ENCODE assay signal across 9 mouse cellular contexts in genomic region chr13:37944306-37944705, GRCm38 (mm10). TPM values are rescaled to one million over a fixed set of nuclear protein-coding genes. Genes with fewer than 3 reads are reported as not detected.
DNase-seq lines count a peak whose midpoint lies in the region; ATAC-seq and TF ChIP-seq lines count a peak whose summit lies in the region.
"Had no signal": no experiment of that assay in that cellular context is flagged by ENCODE, and none has a peak within 500 bp of the region (broad histone marks: within the 10 kb centered on the region; RNA-seq: fewer than 3 reads in every experiment).

No protein-coding gene starts in this region.

- no peaks in the 10 kb centered on the region for H3K27me3 ChIP-seq in heart, postnatal 0 days (ENCODE audit: control insufficient read depth, insufficient read depth, low read length)
- H3K27me3 ChIP-seq in heart, embryonic 12.5 days (replicated peaks): no peaks in the 10 kb centered on the region
- no peaks in the 10 kb centered on the region for H3K27me3 ChIP-seq in CH12.LX (replicated peaks)
- H3K27me3 ChIP-seq in limb, embryonic 14.5 days (ENCODE audit: control insufficient read depth, insufficient read depth, low read length): no peaks in the 10 kb centered on the region
- H3K27me3 ChIP-seq: liver, embryonic 15.5 days had no signal

- H3K36me3 ChIP-seq in heart, postnatal 0 days (replicated peaks; ENCODE audit: control insufficient read depth, insufficient read depth, low read length): peaks cover 48% of the 10 kb centered on the region
- peaks cover 52% of the 10 kb centered on the region for H3K36me3 ChIP-seq in heart, embryonic 12.5 days
- peaks cover 31 to 79% of the 10 kb centered on the region in 2 experiments for H3K36me3 ChIP-seq in CH12.LX (replicated peaks in 1 of 2; ENCODE audit: control insufficient read depth in 1 of 2, insufficient read depth in 1 of 2, low read length in 1 of 2)
- peaks cover 38% of the 10 kb centered on the region for H3K36me3 ChIP-seq in limb, embryonic 14.5 days (ENCODE audit: control insufficient read depth, insufficient read depth, low read length)

- in situ Hi-C loops in CH12.LX (cut with MboI; ENCODE audit: low pct_ligation_motif_present, low pct_unique_long_range_greater_than_20kb, low sequenced_read_pairs): no loop called here

- TF ChIP-seq POLR2A in CH12.LX (IDR thresholded peaks at IDR 0.05; ENCODE audit: low read depth, low read length): no peak
- TF ChIP-seq POLR2A in limb, embryonic 14.5 days (IDR thresholded peaks at IDR 0.05; ENCODE audit: borderline replicate concordance, extremely low read depth, insufficient read depth, insufficient read length): no peak

- TF ChIP-seq EP300 in heart, postnatal 0 days (IDR thresholded peaks at IDR 0.05; ENCODE audit: low read depth): no peak
- TF ChIP-seq EP300 in CH12.LX (IDR thresholded peaks at IDR 0.05; ENCODE audit: low read length): no peak

- TF ChIP-seq CTCF in heart, postnatal 0 days (IDR thresholded peaks at IDR 0.05; ENCODE audit: low read depth): peak; percentile 74
- TF ChIP-seq CTCF in CH12.LX (conservative IDR thresholded peaks at IDR 0.05 in 1 of 2, IDR thresholded peaks at IDR 0.05 in 1 of 2; ENCODE audit: low read depth in 2 of 2, low read length in 2 of 2): peak; percentile 28 to 85; a peak in 3 of 4 replicates

- H3K9me3 ChIP-seq in heart, postnatal 0 days (replicated peaks; ENCODE audit: control insufficient read depth, low read length): no peaks in the 10 kb centered on the region
- H3K9me3 ChIP-seq in heart, embryonic 12.5 days (replicated peaks): no peaks in the 10 kb centered on the region
- H3K9me3 ChIP-seq in CH12.LX (replicated peaks; ENCODE audit: low read length): no peaks in the 10 kb centered on the region
- no peaks in the 10 kb centered on the region for H3K9me3 ChIP-seq in limb, embryonic 14.5 days (ENCODE audit: control insufficient read depth, low read length)
- H3K9me3 ChIP-seq: liver, embryonic 15.5 days had no signal

- peak; percentile 89 for TF ChIP-seq RAD21 in CH12.LX (IDR thresholded peaks at IDR 0.05; ENCODE audit: low read depth, low read length)

- H3K4me1 ChIP-seq in heart, postnatal 0 days (ENCODE audit: control insufficient read depth, insufficient read depth): no peaks in the 10 kb centered on the region
- peaks cover 31% of the 10 kb centered on the region for H3K4me1 ChIP-seq in heart, embryonic 12.5 days (replicated peaks)
- peaks cover 14 to 34% of the 10 kb centered on the region in 2 experiments for H3K4me1 ChIP-seq in CH12.LX (ENCODE audit: control insufficient read depth in 1 of 2, insufficient read depth in 2 of 2)
- peaks cover 17% of the 10 kb centered on the region; the same call in 1 of the 2 replicates for H3K4me1 ChIP-seq in limb, embryonic 14.5 days (ENCODE audit: control insufficient read depth, insufficient read depth, low read length)

- WGBS in heart, postnatal 0 days: 78% methylated on average over 1 of the region's 1 CpGs
- WGBS in heart, embryonic 12.5 days: 82% methylated on average over 1 of the region's 1 CpGs
- WGBS in limb, embryonic 14.5 days: 74% methylated on average over 1 of the region's 1 CpGs

- H3K9ac ChIP-seq in heart, postnatal 0 days (replicated peaks; ENCODE audit: low read depth, low read length): no peak overlapping the region
- H3K9ac ChIP-seq in heart, embryonic 12.5 days: no peak overlapping the region
- H3K9ac ChIP-seq in CH12.LX (ENCODE audit: insufficient read depth, low read depth): no peak overlapping the region
- H3K9ac ChIP-seq in limb, embryonic 14.5 days (ENCODE audit: low read depth, low read length, severe bottlenecking): no peak overlapping the region
- H3K9ac ChIP-seq: liver, embryonic 15.5 days had no signal

- no peak overlapping the region for H3K27ac ChIP-seq in heart, postnatal 0 days (ENCODE audit: low read depth)
- no peak overlapping the region for H3K27ac ChIP-seq in heart, embryonic 12.5 days (ENCODE audit: poor library complexity, severe bottlenecking)
- no peak overlapping the region for H3K27ac ChIP-seq in CH12.LX (ENCODE audit: insufficient read depth, low read depth)
- H3K27ac ChIP-seq in limb, embryonic 14.5 days (replicated peaks; ENCODE audit: low read depth, low read length): no peak overlapping the region
- H3K27ac ChIP-seq: liver, embryonic 15.5 days had no signal

- no peak overlapping the region for H3K4me2 ChIP-seq in heart, postnatal 0 days (ENCODE audit: low read depth, low read length)
- H3K4me2 ChIP-seq in heart, embryonic 12.5 days: no peak overlapping the region
- no peak overlapping the region for H3K4me2 ChIP-seq in CH12.LX (ENCODE audit: insufficient read depth, low read depth, poor library complexity, severe bottlenecking)
- H3K4me2 ChIP-seq in limb, embryonic 14.5 days (replicated peaks; ENCODE audit: low read depth, low read length, severe bottlenecking): no peak overlapping the region
- H3K4me2 ChIP-seq: liver, embryonic 15.5 days had no signal

- dilution Hi-C loops in CH12.LX (cut with MboI; ENCODE audit: extremely low pct_ligation_motif_present, extremely low pct_unique_long_range_greater_than_20kb, low sequenced_read_pairs): no loop called here

- DNase-seq in heart, postnatal 0 days (ENCODE audit: low spot score): peak; percentile 88
- DNase-seq in CH12.LX (ENCODE audit: extremely low read depth): no peak
- peak; percentile 68 for DNase-seq in embryo, embryonic 10 days (ENCODE audit: low spot score)
- DNase-seq in limb, embryonic 14.5 days (ENCODE audit: low spot score): peak; percentile 74
- no peak for DNase-seq in ovary, postnatal 10 days (ENCODE audit: low spot score)
- no peak for DNase-seq in ovary, postnatal 36 days (ENCODE audit: low spot score)

- no peaks in the 10 kb centered on the region for H3K79me2 ChIP-seq in CH12.LX (replicated peaks; ENCODE audit: control insufficient read depth, extremely low read depth, insufficient read depth, poor library complexity, severe bottlenecking)

- no peak; the same call in 1 of the 2 replicates for ATAC-seq in heart, postnatal 0 days (ENCODE audit: insufficient read depth, low read depth)
- ATAC-seq in heart, embryonic 12.5 days (ENCODE audit: insufficient number of reproducible peaks, low FRiP score): no peak
- ATAC-seq in limb, embryonic 14.5 days (ENCODE audit: low FRiP score, low read depth): no peak
- no peak for ATAC-seq in activated CD4-positive, CD25-positive, alpha-beta regulatory T cell, adult 4 months

- no peak overlapping the region for H3K4me3 ChIP-seq in heart, postnatal 0 days (ENCODE audit: low read depth, low read length)
- no peak overlapping the region for H3K4me3 ChIP-seq in heart, embryonic 12.5 days
- H3K4me3 ChIP-seq in CH12.LX (replicated peaks in 1 of 3; ENCODE audit: low read depth in 2 of 3, low read length in 2 of 3, poor library complexity in 1 of 3): no peak overlapping the region
- no peak overlapping the region for H3K4me3 ChIP-seq in limb, embryonic 14.5 days (replicated peaks; ENCODE audit: low read length)
- H3K4me3 ChIP-seq: liver, embryonic 15.5 days had no signal

TF ChIP-seq in CH12.LX, 34 proteins besides CTCF, POLR2A, EP300 and RAD21:
- TF ChIP-seq SIN3A (IDR thresholded peaks at IDR 0.05; ENCODE audit: low read length): no peak
- TF ChIP-seq IRF4 (IDR thresholded peaks at IDR 0.05; ENCODE audit: low read depth, low read length): no peak
- peak; percentile 72 for TF ChIP-seq ZC3H11A (IDR thresholded peaks at IDR 0.05; ENCODE audit: low read depth, low read length)
- TF ChIP-seq RCOR1 (conservative IDR thresholded peaks at IDR 0.05; ENCODE audit: low read depth, low read length): no peak
- peak; percentile 86 for TF ChIP-seq SMC3 (IDR thresholded peaks at IDR 0.05; ENCODE audit: low read depth, low read length)
- no peak for TF ChIP-seq ZKSCAN1 (IDR thresholded peaks at IDR 0.05; ENCODE audit: borderline replicate concordance, low read depth, low read length)
- TF ChIP-seq MYC (IDR thresholded peaks at IDR 0.05; ENCODE audit: low read depth, low read length): 0 out of 2 replicates have a peak, but pooled peaks have one; percentile 21
- no peak for TF ChIP-seq UBTF (IDR thresholded peaks at IDR 0.05; ENCODE audit: low read depth, low read length)

RNA-seq across cellular contexts. Expression of gene Ssr1, which starts 49.7 kb away (rescaled TPM):
- 16.6 and 19.1 TPM in 2 replicates for total RNA-seq in heart, postnatal 0 days (2014; rRNA removed; ENCODE audit: low replicate concordance)
- 50.7 and 53.6 TPM in 2 replicates for polyA plus RNA-seq in heart, postnatal 0 days (2015; fragmentation: Nextera tagmentation; extraction: Ambion mirVana)
- polyA plus RNA-seq in heart, embryonic 12.5 days (2016; fragmentation: Nextera tagmentation; extraction: Ambion mirVana): 124 and 130 TPM in 2 replicates
- total RNA-seq in CH12.LX (2012; rRNA removed) (67.1 and 85.9 TPM in 2 replicates), CH12.LX (2014; rRNA removed) (145 and 150 TPM in 2 replicates)
- 163 and 167 TPM in 2 replicates for polyA plus RNA-seq in CH12.LX (2012; ENCODE audit: insufficient read length, low read depth)
- 32.6 and 36.2 TPM in 2 replicates for polyA plus RNA-seq in limb, embryonic 14.5 days (2012; rRNA removed)
- polyA plus RNA-seq in limb, embryonic 14.5 days (2014; fragmentation: Nextera tagmentation; extraction: Ambion mirVana): 130 and 137 TPM in 2 replicates
- polyA plus RNA-seq in activated CD4-positive, CD25-positive, alpha-beta regulatory T cell, adult 4 months (2017; shearing (Covaris generic)): 100 to 1,000 TPM; 109 to 123 TPM

Comparison
In these comparisons a context has a peak if more than half of its experiments do, and no peak if none do; other contexts are left out.
1. DNase-seq: peak in heart, postnatal 0 days (single experiment), embryo, embryonic 10 days (single experiment) and limb, embryonic 14.5 days (single experiment); none in CH12.LX (single experiment), ovary, postnatal 10 days (single experiment) and ovary, postnatal 36 days (single experiment).